Mouse (Mus musculus) erythroblast, embryonic 14.5 days (primary cell): ENCODE results near the gene Aurka.
A peak's percentile ranks its signal among the peaks of the same experiment; 100 is the strongest.

ENCODE experiments used
- GATA1 ChIP-seq: IDR thresholded peaks from 2 replicates; pipeline ENCODE4 v1.6.1; 2012; ENCODE audit warnings: low read length, inconsistent platforms, mixed read lengths
- TAL1 ChIP-seq: IDR thresholded peaks from 3 replicates; pipeline ENCODE4 v1.6.1; 2012; ENCODE audit warnings: low read length, inconsistent platforms, mixed read lengths

GRCm38 (mm10) chr2:172346933-172347611 is 23.3 kb downstream of the Aurka start:
- TF ChIP-seq GATA1 (peak; percentile 86), TAL1 (peak; percentile 40; the same call in 1 of the 3 replicates)
